Mouse (Mus musculus) naive thymus-derived CD4-positive, alpha-beta T cell, adult 2 months (primary cell): ENCODE measurements around the gene Capn1.

Experiments
- DNase-seq: peaks from one replicate; pipeline ENCODE4 v3.0.0-alpha.2; 2011; ENCODE audit warnings: low read depth

Capn1 gene

GRCm38 (mm10) chr19:6038326-6038725, 22.6 kb upstream of the Capn1 start:
- no peak for DNase-seq

GRCm38 (mm10) chr19:6037695-6038094, 22.0 kb upstream of the Capn1 start:
- no peak for DNase-seq

GRCm38 (mm10) chr19:6035966-6036585, 20.4 kb upstream of the Capn1 start:
- no peak for DNase-seq

- DNase-seq: no peak
Observed at GRCm38 (mm10) chr19:6030520-6031280, 15.0 kb upstream of the Capn1 start.

- DNase-seq: no peak
Observed at GRCm38 (mm10) chr19:6029426-6029825, 13.7 kb upstream of the Capn1 start.

GRCm38 (mm10) chr19:6028991-6029390, 13.3 kb upstream of the Capn1 start:
- no peak for DNase-seq

- no peak for DNase-seq
Observed at GRCm38 (mm10) chr19:6023930-6024329, 8.2 kb upstream of the Capn1 start.

- DNase-seq: no peak
Observed at GRCm38 (mm10) chr19:6023059-6023458, 7.4 kb upstream of the Capn1 start.

GRCm38 (mm10) chr19:6020276-6020675, 4.6 kb upstream of the Capn1 start:
- DNase-seq: no peak

GRCm38 (mm10) chr19:6018142-6019089, 2.7 kb upstream of the Capn1 start:
- peak; percentile 96 for DNase-seq

GRCm38 (mm10) chr19:6016532-6016931, 835 bp upstream of the Capn1 start:
- peak; percentile 31 for DNase-seq

GRCm38 (mm10) chr19:6014991-6015510, 646 bp downstream of the Capn1 start:
- DNase-seq: no peak

- no peak for DNase-seq
Observed at GRCm38 (mm10) chr19:6013691-6014090, 2.0 kb downstream of the Capn1 start.

- DNase-seq: no peak
Observed at GRCm38 (mm10) chr19:6009137-6009536, 6.6 kb downstream of the Capn1 start.

- DNase-seq: no peak
Observed at GRCm38 (mm10) chr19:6007013-6007412, 8.7 kb downstream of the Capn1 start.

GRCm38 (mm10) chr19:6005541-6005940, 10.2 kb downstream of the Capn1 start:
- no peak for DNase-seq

- DNase-seq: no peak
Observed at GRCm38 (mm10) chr19:5999969-6000368, 15.7 kb downstream of the Capn1 start.

GRCm38 (mm10) chr19:5998180-5998579, 17.5 kb downstream of the Capn1 start:
- no peak for DNase-seq

GRCm38 (mm10) chr19:5994711-5995110, 21.0 kb downstream of the Capn1 start:
- no peak for DNase-seq

- no peak for DNase-seq
Observed at GRCm38 (mm10) chr19:5992012-5992411, 23.7 kb downstream of the Capn1 start.

- no peak for DNase-seq
Observed at GRCm38 (mm10) chr19:5991467-5991866, 24.2 kb downstream of the Capn1 start.

GRCm38 (mm10) chr19:5990921-5991320, 24.8 kb downstream of the Capn1 start:
- no peak for DNase-seq
